Mouse (Mus musculus) heart, embryonic 16.5 days (tissue): ENCODE data around the gene Plxnc1. TPM values are rescaled to one million over a fixed set of nuclear protein-coding genes. Genes with fewer than 3 reads are reported as not detected.

Source experiments
- ATAC-seq: fragments of 200-750 bp; cut with Nextera tagmentation; replicated peaks from 2 replicates; pipeline ENCODE4 v1.8.0; 2017; ENCODE audit warnings: moderate number of reproducible peaks; ENCODE audit not compliant: insufficient read depth, low FRiP score; ENCODE audit errors: extremely low read depth
- H3K27ac ChIP-seq: fragments of 300-500 bp; sonication (generic); 2 replicates; pipeline ENCODE4 v1.5.1; 2014; ENCODE audit warnings: mild to moderate bottlenecking, low read length, control low read depth, moderate library complexity
- H3K27me3 ChIP-seq: fragments of 300-500 bp; sonication (generic); 2 replicates; pipeline ENCODE4 v1.6.1; 2014; ENCODE audit warnings: low read length, mixed read lengths; ENCODE audit not compliant: control insufficient read depth, insufficient read depth
- H3K36me3 ChIP-seq: fragments of 300-500 bp; sonication (generic); 2 replicates; pipeline ENCODE4 v1.6.1; 2014; ENCODE audit not compliant: control insufficient read depth, insufficient read depth
- H3K4me1 ChIP-seq: fragments of 300-500 bp; sonication (generic); 2 replicates; pipeline ENCODE4 v1.6.1; 2014; ENCODE audit warnings: low read length, mixed read lengths; ENCODE audit not compliant: control insufficient read depth, insufficient read depth
- H3K4me2 ChIP-seq: fragments of 300-500 bp; sonication (generic); 2 replicates; pipeline ENCODE4 v1.6.1; 2014; ENCODE audit warnings: low read depth, mild to moderate bottlenecking, control low read depth, low read length
- H3K4me3 ChIP-seq: fragments of 300-500 bp; sonication (generic); 2 replicates; pipeline ENCODE4 v1.5.1; 2014; ENCODE audit warnings: mild to moderate bottlenecking, control low read depth, low read length
- H3K9ac ChIP-seq: fragments of 300-500 bp; sonication (generic); 2 replicates; pipeline ENCODE4 v1.6.1; 2014; ENCODE audit warnings: low read length, control low read depth
- H3K9me3 ChIP-seq: fragments of 300-500 bp; sonication (generic); replicated peaks from 2 replicates; pipeline ENCODE4 v1.6.1; 2016; ENCODE audit warnings: low read length; ENCODE audit not compliant: control insufficient read depth
- WGBS: fragments of 180-500 bp; shearing (Covaris S2); extraction: QIAGEN DNeasy Blood & Tissue Kit; methylation state at CpG from one replicate; pipeline ENCODE4 v1.1.7; 2014; 5-methylcytosine and 5-hydroxymethylcytosine counted together
- polyA plus RNA-seq: library from polyadenylated mRNA; unstranded; fragments of >200 nt; fragmentation: Nextera tagmentation; extraction: Ambion mirVana; gene quantifications from 2 replicates; pipeline ENCODE4 v1.2.1, GENCODE M21; 2015

Plxnc1 gene
- polyA plus RNA-seq, 1 experiment from 2014 or later: 2.0 TPM

DNA sequence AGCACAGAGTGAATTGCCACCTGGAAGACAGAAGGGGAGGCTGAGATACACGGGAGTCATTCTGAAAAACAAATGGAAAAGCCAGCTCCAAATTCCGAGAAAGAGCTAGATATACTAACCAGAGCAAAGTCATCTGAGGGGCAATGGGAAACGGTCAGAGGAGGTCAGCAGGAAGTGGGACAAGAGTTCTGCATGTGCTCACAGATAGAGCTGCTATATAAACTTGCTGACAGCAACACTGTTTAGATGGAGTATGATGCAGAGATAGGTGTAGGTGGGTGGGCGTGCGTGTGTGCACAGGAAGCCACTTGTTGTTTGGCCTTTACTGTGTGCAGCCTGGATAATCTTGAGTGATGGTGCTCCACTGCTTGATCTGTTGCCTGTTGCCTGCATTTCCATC, 146.5 kb downstream of the Plxnc1 start:
- Histone ChIP-seq H3K9me3 (no peaks in the 10 kb centered on the region), H3K27ac (no peak overlapping the region), H3K27me3 (no peaks in the 10 kb centered on the region), H3K4me1 (peaks cover 7% of the 10 kb centered on the region), H3K9ac (no peak overlapping the region), H3K36me3 (no peaks in the 10 kb centered on the region), H3K4me3 (no peak overlapping the region), H3K4me2 (no peak overlapping the region)
- WGBS: 43% methylated on average over 5 of the region's 5 CpGs
- ATAC-seq: no peak

DNA sequence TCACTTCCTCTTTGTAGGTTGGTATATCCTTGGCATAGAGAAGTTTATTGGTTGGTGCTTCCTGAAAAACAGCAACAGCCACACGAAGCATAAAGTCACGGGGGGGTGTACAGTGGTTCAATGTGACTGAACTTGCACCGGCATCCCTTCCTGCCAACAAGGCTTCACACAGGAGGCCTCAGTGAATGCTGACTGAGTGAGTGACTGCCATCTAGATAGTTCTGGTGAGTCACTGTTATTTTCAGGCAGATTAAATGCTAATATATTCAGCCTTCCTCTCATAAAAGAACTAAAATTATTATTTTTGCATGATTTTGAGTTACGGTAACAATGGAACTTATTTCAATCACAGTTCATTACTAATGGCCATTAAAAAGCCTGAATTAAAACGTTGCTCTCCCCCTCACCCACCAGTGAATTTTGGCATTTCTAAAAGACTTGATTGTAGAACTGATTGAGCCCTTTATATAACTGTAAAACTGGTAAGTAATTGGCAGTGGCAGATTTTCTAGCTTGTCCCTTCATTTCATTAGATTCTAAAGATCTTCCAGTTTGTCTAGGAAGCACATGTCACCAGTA, 149.9 kb downstream of the Plxnc1 start:
- H3K27ac ChIP-seq: no peak overlapping the region
- H3K27me3 ChIP-seq: no peaks in the 10 kb centered on the region
- H3K4me3 ChIP-seq: no peak overlapping the region
- no peak for ATAC-seq
- 88% methylated on average over 5 of the region's 5 CpGs for WGBS
- no peaks in the 10 kb centered on the region for H3K9me3 ChIP-seq
- peaks cover 7% of the 10 kb centered on the region for H3K4me1 ChIP-seq
- no peak overlapping the region for H3K9ac ChIP-seq
- no peak overlapping the region for H3K4me2 ChIP-seq
- no peaks in the 10 kb centered on the region for H3K36me3 ChIP-seq

DNA sequence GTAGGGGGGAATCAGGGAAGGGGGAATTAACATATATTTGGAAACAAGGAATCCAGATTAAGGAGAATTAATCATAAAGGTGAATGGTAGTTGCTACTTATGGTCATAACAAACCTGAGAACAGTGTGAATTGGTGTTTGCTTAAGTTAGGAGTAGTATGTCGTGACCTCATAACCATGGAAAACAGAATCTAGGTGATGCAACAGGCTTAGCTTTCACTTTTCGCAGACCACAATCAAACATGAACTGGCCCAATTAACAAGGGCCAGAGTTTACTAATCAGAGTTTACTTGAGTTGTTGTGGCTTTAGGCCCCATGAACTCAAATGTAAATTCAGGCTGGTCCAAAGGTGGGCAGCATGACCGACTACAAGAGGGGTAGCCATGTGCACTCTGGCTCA, 150.7 kb downstream of the Plxnc1 start:
- H3K4me1 ChIP-seq: peaks cover 7% of the 10 kb centered on the region
- H3K27ac ChIP-seq: no peak overlapping the region
- no peak overlapping the region for H3K4me3 ChIP-seq
- no peak for ATAC-seq
- H3K9ac ChIP-seq: no peak overlapping the region
- H3K27me3 ChIP-seq: no peaks in the 10 kb centered on the region
- H3K36me3 ChIP-seq: 0 out of 2 replicates have a peak, but pooled peaks cover 3% of the 10 kb centered on the region
- H3K9me3 ChIP-seq: no peaks in the 10 kb centered on the region
- WGBS: 96% methylated on average over 3 of the region's 3 CpGs
- H3K4me2 ChIP-seq: no peak overlapping the region

DNA sequence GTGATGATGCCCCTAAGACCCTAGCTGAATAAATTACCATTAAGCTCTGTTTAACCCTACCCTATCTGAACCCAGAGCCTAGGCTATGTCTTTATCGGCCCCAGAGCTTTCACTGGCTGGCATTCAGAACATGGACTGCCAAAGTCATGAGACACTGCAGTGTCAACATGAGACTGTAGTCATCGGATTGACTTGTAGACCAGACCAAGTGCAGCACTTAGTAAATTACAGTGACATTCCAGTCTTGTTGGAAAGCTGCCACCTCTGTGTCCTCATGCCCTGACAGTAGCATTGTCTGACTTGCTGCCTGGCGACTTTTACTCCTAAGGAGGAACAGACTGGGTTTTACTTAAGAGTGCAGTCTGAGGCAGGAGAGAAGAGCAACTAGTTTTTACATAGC, 155.4 kb downstream of the Plxnc1 start:
- H3K9ac ChIP-seq: peak overlapping the region; percentile 43; the same call in 1 of the 2 replicates
- whole genome bisulfite sequencing: 23% methylated on average over 3 of the region's 3 CpGs
- no peaks in the 10 kb centered on the region for H3K27me3 ChIP-seq
- peak; percentile 95 for ATAC-seq
- no peaks in the 10 kb centered on the region for H3K9me3 ChIP-seq
- peak overlapping the region; percentile 74 for H3K27ac ChIP-seq
- no peak overlapping the region for H3K4me3 ChIP-seq
- H3K4me2 ChIP-seq: peak overlapping the region; percentile 34; the same call in 1 of the 2 replicates
- 0 out of 2 replicates have a peak, but pooled peaks cover 3% of the 10 kb centered on the region for H3K36me3 ChIP-seq
- peaks cover 4% of the 10 kb centered on the region for H3K4me1 ChIP-seq

DNA sequence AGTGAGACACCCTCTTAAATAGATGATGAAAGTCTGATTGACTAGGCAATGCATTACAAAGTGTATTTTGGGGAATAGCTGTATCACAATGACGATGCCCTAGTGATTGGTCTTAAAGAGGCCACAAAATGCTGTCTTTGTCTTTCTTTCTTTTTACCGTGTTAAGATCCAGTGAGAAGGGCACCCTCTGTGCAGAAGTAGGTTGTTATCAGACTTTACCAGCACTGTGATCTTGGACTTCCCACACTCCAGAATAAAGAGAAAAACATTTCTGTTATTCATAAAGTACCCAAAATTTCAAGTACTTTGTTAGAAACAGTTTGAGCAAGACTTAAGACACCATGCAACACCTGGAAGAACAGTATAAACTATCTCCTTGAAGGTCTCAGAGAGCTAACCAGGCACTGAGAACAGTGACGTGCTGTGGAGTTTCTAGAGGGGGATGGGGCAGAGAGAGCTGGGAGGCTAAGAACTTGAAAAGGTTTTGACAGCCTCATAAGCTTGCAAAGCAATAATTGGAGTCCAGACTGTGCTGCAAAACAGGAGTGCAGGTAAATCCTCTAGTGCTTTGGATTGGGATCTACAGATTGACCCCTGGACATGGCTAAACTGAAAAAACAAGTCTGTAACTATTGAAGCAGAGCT, 163.9 kb downstream of the Plxnc1 start:
- H3K9ac ChIP-seq: no peak overlapping the region
- no peak overlapping the region for H3K27ac ChIP-seq
- H3K9me3 ChIP-seq: no peaks in the 10 kb centered on the region
- no peaks in the 10 kb centered on the region for H3K4me1 ChIP-seq
- WGBS: 81% methylated on average over 3 of the region's 3 CpGs
- peaks cover 2% of the 10 kb centered on the region; the same call in 1 of the 2 replicates for H3K36me3 ChIP-seq
- no peak overlapping the region for H3K4me3 ChIP-seq
- H3K4me2 ChIP-seq: no peak overlapping the region
- no peaks in the 10 kb centered on the region for H3K27me3 ChIP-seq
- no peak for ATAC-seq

DNA sequence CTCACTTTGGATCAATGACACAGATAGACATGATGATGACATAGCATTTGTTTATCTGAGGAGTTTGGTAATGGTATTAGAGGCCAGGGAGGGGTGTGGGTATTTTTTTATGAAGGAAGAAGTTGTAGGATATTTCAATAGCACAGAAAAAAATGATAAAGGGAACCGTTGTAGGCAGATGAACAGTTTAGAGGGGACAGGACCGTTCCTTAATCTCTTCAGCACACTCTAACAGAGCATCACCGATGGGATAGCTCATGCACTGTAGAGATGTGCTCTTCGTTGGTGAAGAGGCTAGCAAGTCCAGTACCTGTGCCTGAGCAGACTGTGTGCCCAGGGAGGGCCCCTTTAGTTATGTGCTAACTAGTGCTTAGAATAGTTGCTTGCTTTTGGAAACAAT, 165.3 kb downstream of the Plxnc1 start:
- Histone ChIP-seq H3K27ac (no peak overlapping the region), H3K27me3 (no peaks in the 10 kb centered on the region), H3K4me3 (no peak overlapping the region), H3K4me1 (no peaks in the 10 kb centered on the region), H3K9me3 (no peaks in the 10 kb centered on the region), H3K36me3 (peaks cover 2% of the 10 kb centered on the region; the same call in 1 of the 2 replicates), H3K9ac (no peak overlapping the region), H3K4me2 (no peak overlapping the region)
- ATAC-seq: no peak
- WGBS: 89% methylated on average over 4 of the region's 4 CpGs

DNA sequence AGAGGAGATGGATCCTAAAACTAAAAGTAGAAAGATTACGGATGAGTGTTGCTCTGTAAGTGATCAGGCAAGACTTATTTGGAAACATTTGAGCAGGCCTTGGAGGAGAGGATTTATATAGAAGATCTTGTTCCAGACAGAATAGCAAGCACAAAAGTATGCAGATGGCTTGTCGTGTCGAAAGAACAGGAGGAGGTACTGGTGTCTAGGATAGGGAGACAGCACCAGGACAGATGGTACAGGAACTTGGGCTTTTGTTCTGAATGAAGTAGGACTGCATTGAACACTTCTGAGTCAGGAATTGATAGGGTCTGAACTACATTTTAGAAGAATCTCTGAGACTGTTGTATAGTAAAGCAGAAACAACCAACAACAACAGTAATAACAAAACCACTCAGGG, 167.1 kb downstream of the Plxnc1 start:
- H3K4me2 ChIP-seq: no peak overlapping the region
- no peaks in the 10 kb centered on the region for H3K9me3 ChIP-seq
- peaks cover 2% of the 10 kb centered on the region; the same call in 1 of the 2 replicates for H3K36me3 ChIP-seq
- no peak overlapping the region for H3K4me3 ChIP-seq
- 82% methylated on average over 3 of the region's 3 CpGs for WGBS
- no peak overlapping the region for H3K9ac ChIP-seq
- no peak for ATAC-seq
- H3K4me1 ChIP-seq: no peaks in the 10 kb centered on the region
- H3K27ac ChIP-seq: no peak overlapping the region
- no peaks in the 10 kb centered on the region for H3K27me3 ChIP-seq

DNA sequence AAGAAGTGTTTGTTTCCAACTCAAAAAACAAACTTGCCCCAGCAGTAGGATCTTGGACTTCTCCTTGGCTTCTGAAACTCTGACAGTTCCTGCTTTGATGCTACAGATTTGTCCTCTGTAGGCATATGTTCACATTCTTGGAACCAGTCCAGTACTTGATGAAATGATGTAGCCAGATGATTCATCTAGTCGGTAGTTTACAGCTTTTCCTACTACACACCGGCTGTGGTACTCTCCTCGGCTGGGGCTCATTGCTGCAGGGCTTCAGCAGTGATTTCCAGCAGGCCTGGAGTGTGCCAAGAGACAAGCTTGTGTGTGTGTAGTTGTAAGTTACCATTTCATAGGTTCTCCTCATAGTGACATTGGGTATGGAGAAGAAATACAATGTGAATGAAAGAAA, 173.1 kb downstream of the Plxnc1 start:
- Histone ChIP-seq H3K9me3 (no peaks in the 10 kb centered on the region), H3K27ac (no peak overlapping the region), H3K27me3 (no peaks in the 10 kb centered on the region), H3K36me3 (no peaks in the 10 kb centered on the region; the same call in 1 of the 2 replicates), H3K4me1 (no peaks in the 10 kb centered on the region), H3K4me3 (no peak overlapping the region), H3K4me2 (no peak overlapping the region), H3K9ac (no peak overlapping the region)
- WGBS: 43% methylated on average over 3 of the region's 3 CpGs
- no peak for ATAC-seq

DNA sequence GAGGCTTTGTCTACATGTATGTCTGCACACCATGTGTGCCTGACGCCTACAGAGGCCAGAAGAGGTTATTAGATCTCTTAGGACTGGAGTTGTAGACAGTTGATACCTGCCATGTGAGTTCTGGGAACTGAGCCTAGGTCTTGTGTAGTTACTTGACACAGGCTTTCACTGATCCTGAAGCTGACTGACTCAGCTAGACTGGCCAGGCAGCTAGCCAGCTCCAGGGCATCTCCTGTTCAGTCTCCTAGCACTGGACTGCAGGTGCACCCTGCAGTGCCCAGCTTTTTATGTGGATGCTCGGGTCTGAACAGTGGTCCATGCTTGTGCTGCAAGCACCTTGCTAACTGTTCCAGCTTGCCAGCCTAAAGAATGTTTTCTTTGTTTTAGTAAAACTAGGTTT, 197.6 kb downstream of the Plxnc1 start:
- Histone ChIP-seq H3K36me3 (peaks cover 6% of the 10 kb centered on the region; the same call in 1 of the 2 replicates), H3K27ac (no peak overlapping the region), H3K27me3 (no peaks in the 10 kb centered on the region), H3K9me3 (no peaks in the 10 kb centered on the region), H3K4me2 (no peak overlapping the region), H3K9ac (no peak overlapping the region), H3K4me1 (no peaks in the 10 kb centered on the region), H3K4me3 (no peak overlapping the region)
- ATAC-seq: no peak
- WGBS: 80% methylated on average over 2 of the region's 2 CpGs
